ENCODE assay signal across 14 mouse cellular contexts in genomic region chr16:22058871-22059270, GRCm38 (mm10).
"Had no signal": no experiment of that assay in that cellular context is flagged by ENCODE, and none has a peak within 500 bp of the region (broad histone marks: within the 10 kb centered on the region; RNA-seq: fewer than 3 reads in every experiment).

No protein-coding gene starts in this region.

- ATAC-seq: intestine, postnatal 0 days; midbrain, embryonic 15.5 days had no signal

- H3K4me3 ChIP-seq: liver, embryonic 15.5 days; megakaryocyte, embryonic 14.5 days; midbrain, embryonic 15.5 days; neural tube, embryonic 13.5 days; stomach, embryonic 15.5 days had no signal

- H3K9ac ChIP-seq: liver, embryonic 15.5 days; lung, embryonic 14.5 days; midbrain, embryonic 15.5 days; neural tube, embryonic 13.5 days; stomach, embryonic 15.5 days had no signal

- H3K27ac ChIP-seq: liver, embryonic 15.5 days; midbrain, embryonic 15.5 days; neural tube, embryonic 13.5 days; stomach, embryonic 15.5 days had no signal

- H3K4me1 ChIP-seq: midbrain, embryonic 15.5 days; neural tube, embryonic 13.5 days; stomach, embryonic 15.5 days had no signal

- H3K36me3 ChIP-seq: midbrain, embryonic 15.5 days had no signal

- DNase-seq: kidney, adult 8-10 months; kidney, postnatal 36 days; left cerebral cortex, postnatal 4 days; lung, embryonic 14.5 days; lung, postnatal 10 days; lung, postnatal 4 days had no signal

- H3K27me3 ChIP-seq: liver, embryonic 15.5 days; megakaryocyte, embryonic 14.5 days; midbrain, embryonic 15.5 days; neural tube, embryonic 13.5 days; stomach, embryonic 15.5 days had no signal

- H3K9me3 ChIP-seq: liver, embryonic 15.5 days; midbrain, embryonic 15.5 days; neural tube, embryonic 13.5 days; stomach, embryonic 15.5 days had no signal

- H3K4me2 ChIP-seq: liver, embryonic 11.5 days; liver, embryonic 15.5 days; lung, embryonic 14.5 days; midbrain, embryonic 11.5 days; midbrain, embryonic 15.5 days; neural tube, embryonic 13.5 days; stomach, embryonic 15.5 days had no signal
